Mouse (Mus musculus) left cerebral cortex, adult 8-10 months (tissue): ENCODE results near the gene Slc7a7. TPM values are rescaled to one million over a fixed set of nuclear protein-coding genes. Genes with fewer than 3 reads are reported as not detected.
A peak's percentile ranks its signal among the peaks of the same experiment; 100 is the strongest.

ENCODE experiments used
- DNase-seq, 2 experiments: peaks; one replicate each; pipeline ENCODE4 v3.0.0; 2022; ENCODE audit warnings: low spot score in 2 of 2
- total RNA-seq, 4 experiments: library from RNA; stranded (reverse); gene quantifications; 2 replicates each; pipeline ENCODE4 v1.2.4; 2022

Gene Slc7a7
- total RNA-seq, 4 experiments from 2014 or later = 1.1 to 7.5 (median 3.4) TPM

DNA sequence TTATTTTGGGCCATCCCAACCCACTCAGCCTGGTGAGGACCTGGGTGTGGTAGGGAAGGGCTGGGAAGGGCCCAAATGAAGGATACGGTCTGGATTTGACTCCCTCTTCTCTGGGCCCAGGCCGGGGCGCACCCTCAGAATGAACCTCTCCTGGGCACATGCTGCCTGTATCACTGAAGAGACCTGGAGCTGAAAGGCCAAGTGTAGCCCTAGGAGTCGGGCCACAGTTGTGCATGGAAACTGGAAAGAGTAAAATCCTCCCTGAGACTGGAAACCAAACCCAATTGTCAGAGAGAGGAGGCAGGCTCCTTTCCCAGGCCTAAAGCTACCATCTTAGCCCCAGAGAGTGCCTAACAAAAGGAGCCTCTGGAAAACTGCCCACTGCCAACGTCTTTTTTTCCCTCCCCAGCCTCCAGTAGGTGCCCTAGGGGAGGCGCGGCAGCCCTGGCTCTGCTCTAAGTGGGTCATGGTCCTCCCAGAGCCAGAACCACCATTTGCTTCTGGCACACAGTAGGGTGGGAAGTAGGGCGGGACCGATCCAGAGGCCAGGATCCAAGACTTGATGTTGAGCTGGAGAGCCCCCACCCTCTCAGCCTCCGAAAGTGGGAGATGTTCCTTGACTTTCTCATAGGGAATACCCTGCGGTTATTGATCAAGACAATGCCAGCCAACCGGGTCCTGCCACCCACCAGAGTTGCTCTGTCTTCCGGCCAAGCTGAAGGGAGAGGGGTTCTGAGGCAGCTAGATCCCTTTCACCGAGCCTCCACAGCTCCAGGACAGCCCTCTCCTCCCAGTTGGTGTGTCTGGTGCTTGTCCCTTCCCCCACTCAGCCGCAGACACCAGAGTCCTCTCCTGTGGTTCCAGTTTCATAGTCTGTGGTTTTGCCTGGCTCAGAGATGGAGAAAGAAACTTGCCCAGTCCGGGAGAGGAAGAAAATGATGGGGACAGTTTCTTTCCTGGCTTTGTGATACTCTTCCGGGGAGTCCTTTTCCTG is 15.6 kb upstream of the Slc7a7 start:
- no peak for DNase-seq

DNA sequence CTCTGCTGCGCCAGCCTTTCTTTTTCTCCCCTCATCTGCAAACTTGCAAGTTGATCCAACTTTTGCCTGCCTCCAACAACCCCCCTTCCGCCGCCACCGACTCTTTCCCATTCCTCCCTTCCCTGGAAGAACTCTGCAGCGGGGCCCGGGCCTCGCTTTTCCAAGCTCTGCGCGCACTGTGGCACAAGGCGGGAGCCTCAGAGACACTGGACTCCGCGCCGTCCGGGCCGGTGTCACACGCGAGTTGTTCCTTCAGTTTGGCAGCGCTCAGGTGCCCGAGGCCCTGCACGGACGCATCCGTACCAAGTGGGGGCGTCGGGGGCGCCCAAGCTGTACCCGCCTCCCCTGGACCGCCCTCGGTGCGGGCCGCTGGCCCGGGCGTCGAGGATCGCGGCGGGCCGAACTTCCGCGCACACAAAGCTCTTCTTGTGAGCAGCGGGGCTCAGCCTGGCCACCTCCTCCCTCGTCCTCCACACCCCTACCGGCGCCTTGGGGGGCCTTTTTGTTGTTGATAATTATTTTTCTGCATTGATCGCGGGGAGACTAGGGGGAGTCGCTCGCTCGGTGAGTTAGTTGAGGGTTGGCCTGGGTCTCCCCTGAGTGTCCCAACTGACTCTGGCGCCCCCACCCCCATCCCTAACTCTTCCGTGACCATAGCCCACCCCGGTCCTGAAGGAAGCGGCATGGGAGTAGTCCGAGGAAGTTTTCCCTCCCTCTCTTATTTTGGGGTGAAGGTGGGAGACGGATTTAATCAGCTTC is 14.7 kb upstream of the Slc7a7 start:
- DNase-seq = no peak

DNA sequence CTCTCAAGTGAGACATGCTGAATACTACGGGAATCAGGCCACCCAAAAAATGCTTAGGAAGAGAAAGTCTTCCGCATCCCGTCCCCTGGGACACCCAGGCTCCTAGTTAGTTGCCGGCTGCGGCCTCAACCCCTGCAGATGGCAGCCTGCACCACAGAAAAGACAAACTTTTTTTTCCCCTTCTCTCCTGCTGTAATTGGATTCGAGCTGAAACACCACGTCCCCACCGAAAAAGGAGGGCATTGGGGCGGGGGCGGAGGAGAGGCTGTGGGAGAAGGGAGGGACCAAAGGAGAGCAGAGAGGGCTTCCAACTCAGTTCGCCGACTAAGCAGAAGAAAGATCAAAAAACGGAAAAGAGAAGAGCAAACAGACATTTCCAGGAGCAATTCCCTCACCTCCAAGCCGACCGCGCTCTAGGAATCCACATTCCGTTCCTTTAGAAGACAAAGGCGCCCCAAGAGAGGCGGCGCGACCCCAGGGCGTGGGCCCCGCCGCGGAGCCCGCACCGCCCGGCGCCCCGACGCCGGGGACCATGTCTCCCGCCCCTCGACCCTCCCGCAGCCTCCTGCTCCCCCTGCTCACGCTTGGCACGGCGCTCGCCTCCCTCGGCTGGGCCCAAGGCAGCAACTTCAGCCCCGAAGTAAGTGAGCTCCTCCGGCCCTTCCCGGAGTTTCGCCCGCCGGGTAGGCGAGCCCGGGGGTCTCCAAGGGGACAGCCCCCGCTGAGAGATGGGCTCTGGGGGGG is 13.9 kb upstream of the Slc7a7 start, which contains the start of gene Mmp14:
Mmp14 (plus strand) TSS at position 279 of the 744 bp plus-strand sequence.
- peak in 1 of 2 experiments; percentile 37 for DNase-seq

DNA sequence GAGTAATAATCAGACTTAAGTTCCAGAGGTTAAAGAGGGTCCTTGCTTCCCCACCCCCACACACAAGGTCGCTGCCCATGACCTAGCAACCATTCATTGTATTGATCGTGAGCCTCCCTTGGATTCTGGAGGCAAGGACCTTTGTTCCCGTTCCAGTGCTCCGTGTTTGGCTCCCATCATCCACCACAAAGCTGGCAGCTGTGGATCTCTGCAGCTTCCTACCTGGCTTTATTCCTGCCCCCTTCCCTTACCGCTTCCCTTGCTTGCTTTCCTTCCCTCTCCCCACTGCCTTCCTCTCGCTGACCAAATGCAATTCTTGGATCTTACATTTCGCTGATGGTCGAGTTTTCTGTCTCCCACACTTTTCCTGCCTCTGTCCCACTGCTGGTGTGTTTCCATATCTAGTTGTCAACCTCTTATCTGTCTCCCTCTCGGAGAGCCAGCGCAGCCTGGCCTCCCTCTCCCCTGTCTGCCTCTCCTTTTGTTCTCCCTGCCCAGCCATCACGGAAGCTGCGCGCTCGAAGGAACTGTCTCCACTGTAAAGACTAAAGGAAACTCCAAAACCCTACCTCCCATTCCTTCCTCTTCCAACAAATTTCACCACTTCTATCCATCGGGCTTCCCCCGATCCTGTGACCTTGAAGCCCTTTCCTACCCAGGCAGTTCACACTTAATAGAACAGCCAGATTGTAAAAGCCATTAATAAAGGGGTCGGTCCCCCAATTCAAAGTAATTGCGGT is 13.0 kb upstream of the Slc7a7 start:
- no peak for DNase-seq

DNA sequence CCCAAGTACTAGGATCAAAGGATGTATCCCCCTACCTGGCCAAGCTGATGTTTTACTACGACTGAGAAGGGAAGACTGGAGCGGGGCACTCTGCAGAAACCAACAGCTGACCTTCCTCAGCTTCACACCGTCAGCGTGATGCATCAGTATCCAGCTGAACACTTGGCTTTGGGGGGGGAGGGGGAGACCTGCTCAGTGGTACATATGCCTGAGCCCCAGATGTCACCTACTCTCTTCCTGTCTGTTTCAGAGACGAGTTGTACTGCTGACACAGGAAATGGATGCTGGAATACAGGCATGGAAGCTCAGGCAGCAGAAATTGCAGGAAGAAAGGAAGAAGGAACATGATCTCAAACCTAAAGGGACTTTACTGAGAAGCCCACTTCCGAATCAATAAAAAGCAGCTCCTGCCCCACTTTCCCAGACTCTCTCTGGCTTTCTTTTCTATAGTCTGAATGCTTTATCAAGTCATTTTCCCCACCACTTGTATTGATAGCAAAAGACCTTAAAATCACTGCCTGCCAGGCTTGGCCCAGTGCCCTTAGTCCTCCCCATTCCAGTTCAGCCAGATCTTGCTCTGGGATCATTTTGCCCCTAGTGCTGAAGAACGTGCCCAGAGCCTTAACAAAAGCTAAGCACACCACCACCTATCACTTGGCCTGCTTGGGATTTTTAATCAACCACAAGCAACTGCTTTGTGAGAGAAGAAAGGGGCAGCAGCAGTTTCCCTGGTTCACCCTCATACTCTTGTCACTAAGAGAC is 11.9 kb upstream of the Slc7a7 start:
- no peak for DNase-seq

DNA sequence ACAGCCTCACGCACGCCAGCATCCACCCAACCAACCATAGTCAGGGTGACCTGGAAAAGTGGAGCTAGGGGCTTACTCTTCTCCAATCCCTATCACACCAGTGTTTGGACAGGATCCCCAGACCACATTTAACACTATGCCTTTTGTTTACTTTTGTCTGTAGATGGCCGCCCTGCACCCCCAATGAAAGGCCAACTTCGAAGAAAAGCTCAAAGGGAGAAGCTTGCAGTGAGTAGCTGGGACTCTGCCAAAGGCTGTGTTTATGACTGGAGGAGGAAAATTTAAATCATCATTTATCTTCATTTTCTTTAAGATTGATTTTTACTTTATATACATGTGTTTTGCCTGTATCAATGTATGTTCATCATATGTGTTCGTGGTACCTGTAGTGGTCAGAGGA is 10.8 kb upstream of the Slc7a7 start:
- DNase-seq = no peak

DNA sequence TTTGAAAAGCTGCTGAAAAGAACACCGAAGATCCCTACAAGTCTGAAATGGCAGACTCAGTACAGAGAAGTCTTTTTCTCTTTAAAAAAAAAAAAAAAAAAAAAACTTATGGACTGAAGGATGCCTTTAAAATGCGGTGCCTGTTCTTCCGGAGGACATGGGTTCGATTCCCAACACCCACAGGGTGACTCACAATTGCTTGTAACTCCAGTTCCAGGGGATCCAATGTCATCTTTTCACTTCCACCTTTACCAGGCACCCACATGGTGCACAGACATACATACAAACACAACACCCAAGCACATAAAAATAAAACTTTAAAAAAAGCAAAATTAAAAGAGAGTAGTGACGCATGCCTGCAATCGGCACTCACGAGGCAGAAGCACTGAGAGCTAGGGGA is 10.1 kb upstream of the Slc7a7 start:
- DNase-seq = no peak

DNA sequence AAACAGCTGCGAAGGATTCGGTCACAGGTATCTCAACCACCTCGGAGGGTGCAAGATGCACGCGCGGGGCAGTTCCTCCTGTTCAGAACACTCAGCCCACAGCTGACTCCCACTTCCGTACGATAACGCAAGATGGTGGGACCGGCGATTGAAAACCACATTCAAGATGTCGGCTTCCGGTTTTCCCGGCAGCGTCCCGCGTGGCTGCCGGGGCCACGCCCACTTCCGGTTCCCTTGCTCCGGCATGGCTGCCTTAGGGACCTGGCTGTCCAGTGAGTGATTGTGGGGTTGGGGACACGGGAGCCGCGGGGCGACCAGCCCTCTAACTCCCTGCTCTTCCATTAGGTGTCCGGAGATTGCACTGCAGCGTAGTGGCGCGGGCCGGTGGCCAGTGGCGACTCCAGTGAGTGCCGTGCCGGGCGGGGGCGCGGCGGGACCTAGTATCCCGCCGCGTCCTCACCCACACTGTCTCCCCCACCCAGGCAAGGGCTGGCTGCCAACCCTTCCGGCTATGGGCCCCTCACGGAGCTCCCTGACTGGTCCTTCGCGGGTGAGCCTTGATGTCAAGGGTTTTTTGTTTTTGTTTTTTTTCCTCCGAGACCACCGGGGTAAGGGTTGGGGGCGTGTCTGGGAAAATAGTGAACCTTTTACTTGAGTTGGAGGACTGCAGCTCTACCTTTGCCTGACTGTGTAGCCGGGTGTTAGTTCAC is 9.3 kb upstream of the Slc7a7 start, which contains the start of gene Mrpl52:
Mrpl52 (plus strand) TSS at position 221 of the 710 bp plus-strand sequence.
- DNase-seq = peak; percentile 86 to 88

DNA sequence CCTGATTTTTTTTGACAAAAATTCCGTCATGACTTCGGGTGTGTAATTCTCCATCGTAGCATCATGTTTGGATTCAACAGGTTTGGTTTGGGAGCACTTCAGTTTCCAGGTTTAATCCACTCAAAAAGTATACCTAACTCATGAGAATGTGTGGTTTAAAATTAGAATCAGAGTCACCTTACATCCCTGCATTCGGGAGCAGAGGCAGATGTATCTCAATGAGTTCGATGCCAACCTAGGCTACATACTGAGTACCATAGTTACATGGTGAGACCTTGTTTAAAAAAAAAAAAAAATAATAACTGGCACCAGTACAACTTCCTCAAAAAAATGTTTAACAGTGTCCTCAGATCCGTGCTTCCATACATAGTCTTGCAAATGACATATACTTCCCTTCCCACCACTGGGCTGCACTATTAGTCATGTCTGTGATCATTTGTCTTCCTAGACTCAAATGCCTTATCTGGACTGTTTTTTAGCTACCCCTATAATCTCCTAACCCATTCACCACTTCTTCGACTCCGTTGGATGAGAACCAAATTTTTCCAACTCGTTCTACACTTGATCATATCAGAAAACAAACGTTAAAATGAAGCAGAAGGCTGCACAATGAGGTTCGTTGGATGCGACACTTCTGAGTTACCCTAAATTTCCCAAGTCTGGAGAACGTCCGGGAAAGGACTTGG is 8.6 kb upstream of the Slc7a7 start:
- no peak for DNase-seq

DNA sequence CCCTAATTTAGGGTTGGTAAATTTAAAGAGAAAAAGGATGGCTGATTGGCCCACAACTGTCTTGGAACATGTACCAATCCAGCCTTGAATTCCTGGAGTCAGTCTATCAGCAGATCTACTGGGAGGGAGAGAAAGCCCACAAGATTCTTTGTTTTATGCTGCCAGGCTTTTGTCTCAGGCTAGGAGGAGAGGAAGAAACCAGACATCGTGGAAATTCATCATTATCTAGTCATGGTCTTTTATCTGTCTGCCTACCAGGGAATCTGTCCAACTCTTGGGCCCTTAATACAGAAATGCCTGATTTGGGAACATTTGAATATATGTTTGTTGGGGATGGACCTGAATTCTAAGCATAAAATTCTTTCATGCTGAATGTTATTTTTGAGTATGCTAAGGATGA is 8.0 kb upstream of the Slc7a7 start:
- DNase-seq = no peak

DNA sequence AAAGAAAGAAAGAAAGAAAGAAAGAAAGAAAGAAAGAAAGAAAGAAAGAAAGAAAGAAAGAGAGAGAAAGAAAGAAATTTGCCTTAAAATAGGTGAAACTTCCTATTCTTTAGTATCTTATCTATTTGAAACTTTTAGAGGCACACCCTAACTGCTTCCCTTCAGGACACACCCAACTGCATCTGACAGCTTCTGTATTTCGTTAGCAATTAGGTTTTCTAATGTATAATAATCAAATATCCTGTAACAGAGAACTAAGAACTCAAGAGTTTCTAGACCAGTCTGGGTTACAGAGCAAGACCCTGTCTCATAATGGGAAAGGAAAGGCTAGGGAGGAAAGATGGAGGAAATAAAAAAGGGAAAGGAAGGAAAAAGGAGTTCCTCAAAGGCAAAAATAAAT is 7.1 kb upstream of the Slc7a7 start:
- no peak for DNase-seq

DNA sequence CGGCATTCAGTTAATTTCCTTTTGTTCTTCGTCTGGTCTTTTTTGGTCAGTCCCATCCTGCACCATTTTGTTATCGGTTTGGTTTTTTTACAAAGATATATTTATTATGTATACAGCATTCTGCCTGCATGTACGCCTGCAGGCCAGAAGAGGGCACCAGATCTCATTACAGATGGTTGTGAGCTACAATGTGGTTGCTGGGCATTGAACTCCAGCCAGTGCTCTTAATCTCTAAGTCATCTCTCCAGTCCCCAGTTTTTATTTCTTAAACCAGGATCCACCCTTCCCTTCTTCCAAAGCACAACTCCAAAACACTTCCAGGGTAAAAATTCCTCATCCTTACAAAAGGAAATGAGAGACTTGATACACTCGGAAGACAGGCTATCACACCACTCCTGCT is 5.8 kb upstream of the Slc7a7 start:
- no peak for DNase-seq

DNA sequence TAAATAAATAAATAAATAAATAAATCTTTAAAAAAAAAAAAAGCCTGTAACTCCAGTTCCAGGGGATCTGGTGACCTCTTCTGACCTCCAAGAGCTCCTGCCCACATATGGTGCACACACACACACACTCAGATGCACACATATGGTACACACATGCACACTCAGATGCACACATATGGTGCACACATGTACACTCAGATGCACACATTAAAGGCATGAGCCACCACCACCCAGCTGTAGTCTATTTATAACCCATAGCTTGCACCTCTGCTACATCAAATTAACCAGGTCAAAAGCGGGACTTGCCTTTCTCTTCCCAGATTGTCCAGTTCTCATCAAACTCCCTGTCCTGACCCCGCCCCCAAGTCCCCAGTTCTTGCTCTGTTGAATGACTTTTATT is 3.4 kb upstream of the Slc7a7 start:
- no peak for DNase-seq

DNA sequence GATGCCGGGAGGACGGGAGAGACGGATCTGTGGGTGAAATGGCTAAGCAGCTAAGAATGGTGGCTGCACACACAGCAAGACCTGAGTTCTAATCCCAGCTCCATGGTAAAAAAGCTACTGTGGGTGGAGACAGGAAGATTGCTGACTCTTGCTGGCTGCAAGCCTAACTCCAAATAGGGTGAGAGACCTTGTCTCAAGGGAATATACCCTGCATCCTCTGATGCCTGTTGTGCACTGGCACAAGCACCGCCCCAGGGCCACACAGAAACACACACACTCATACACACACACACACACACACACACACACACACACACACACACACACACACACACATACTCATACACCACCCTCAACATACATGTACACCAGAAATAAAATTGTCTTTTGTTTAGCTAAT is 750 bp downstream of the Slc7a7 start:
- no peak for DNase-seq

DNA sequence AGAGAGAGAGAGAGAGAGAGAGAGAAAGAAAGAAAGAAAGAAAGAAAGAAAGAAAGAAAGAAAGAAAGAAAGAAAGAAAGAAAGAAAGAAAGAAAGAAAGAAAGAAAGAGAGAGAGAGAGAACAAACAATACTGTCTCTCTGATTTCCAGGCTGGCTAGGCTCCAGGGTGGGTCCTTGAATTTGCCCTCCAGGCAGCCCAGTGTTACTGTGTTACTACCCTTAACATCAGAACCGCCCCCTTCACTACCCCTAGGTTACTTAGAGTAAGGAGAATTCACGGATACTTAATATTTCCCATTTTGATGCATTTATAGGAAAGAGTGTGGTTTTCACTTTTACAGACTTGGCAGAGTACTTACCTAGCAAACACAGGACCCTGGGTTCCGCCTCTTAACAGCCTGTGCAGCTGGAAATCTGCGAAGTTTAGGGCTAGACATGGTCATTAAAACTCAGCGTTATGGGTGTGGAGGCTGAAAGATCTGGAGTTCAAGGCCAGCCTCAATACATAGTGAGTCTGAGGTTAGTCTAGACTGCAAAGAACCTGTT is 1.3 kb downstream of the Slc7a7 start:
- no peak for DNase-seq

DNA sequence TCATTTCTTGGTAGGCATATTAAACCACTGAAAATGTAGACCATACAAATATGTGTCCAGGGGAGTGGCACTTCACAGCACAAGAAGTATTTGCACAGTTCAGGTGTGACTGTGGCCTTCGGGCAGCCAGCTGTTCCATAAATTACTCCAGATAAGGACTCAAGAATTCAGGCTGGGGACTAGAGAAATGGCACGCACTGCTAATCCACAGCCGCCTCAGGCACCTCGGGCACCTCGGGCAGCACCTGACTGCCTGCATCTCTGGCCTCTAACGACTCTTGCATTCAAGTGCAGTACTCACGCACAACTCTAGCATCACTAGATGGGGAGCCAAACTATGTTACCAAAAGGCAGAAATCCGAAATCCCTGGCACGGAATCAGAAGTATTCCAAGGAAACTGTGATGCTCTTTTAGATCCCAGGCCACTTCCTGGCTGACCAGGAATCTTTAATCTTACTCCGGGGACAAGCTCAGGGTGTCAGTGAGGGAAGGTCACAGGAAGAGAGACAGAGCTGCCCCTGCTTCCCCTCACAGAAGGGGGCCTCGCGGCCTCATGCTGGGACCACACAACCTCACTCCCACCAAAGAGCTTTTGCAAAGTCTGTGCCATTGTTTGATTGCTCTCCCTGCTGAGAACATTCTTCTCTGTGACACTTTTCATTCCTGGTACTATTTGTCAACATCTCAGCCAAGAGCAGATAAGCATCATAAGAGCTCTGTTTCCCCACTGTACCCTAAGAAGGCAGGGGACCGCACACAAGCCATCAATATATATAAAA is 2.1 kb downstream of the Slc7a7 start:
- DNase-seq = no peak

DNA sequence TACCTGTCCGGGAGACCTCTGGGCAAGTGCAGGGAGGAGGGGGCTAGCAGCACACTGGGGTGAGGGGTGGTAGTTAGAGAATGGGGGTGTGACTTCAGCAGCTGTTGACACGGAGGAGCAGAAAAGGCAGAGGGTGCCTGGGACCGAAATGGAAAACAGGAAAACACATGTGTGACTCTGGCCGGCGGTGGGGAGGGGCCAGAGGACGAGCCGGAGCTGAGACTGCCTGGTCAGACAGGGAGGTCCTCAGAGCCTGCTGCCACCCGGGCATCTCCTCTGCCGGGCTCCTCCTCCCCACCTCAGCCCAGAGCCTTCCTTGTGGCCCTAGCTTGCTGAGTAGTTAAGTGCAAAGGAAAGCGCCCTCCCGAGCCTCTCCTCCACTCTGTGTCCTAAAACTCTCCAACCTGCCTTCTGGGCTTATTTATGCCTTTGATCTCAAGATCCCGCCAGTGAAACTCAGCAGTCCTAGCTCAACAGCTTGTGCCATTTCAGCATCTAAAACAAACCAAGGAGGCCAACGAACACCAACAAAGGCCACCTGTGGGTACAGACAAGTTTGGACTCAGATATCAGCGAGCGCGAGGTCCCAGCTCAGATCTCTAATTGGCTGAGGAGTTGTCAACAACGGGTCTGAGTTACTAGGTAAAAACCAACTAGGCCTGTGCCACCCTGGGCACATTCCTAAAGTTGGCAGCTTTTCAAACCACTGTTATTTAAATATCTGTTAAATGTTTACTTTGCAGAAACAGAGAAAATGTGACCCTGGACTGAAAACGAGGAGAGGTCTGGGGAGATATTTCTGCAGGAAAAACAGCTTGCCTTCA is 3.5 kb downstream of the Slc7a7 start:
- no peak for DNase-seq
